Mouse (Mus musculus): ENCODE results near the gene Gm47985.

Gm47985 gene

DNA sequence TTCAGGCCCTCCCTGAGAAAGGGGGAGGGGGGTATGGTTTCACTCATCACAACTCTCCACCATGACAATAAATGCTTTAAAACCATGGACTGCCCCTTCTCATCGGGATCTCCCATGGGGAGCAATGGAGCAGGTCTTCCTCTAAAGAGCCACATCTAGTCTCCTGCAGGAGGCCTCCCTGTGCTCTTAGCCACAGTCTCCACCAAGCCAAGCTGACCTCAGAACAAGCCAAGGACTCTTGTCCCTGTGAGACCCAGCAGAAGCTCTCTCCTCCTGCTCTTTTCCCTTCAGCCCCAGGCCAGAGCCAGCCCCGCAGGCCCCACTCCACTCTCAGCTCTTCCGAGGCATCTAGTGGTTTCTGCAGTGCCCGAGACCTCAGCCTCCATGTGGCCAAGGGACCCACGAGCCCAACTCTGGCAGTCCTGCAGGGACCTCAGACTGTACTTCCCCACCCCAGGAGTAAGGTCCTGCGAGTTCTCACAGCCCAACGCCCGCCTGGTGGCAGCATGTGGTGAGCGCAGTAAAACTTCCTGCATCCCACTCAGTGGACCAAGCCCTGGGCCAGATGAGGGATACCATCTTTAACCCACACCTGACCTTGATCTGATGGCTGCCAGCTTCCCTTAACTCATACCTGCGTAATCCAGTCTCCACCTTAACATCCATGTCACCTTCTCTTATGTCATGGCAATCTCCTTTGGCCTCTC, 40.4 kb downstream of the Gm47985 start:
- no peak for DNase-seq

DNA sequence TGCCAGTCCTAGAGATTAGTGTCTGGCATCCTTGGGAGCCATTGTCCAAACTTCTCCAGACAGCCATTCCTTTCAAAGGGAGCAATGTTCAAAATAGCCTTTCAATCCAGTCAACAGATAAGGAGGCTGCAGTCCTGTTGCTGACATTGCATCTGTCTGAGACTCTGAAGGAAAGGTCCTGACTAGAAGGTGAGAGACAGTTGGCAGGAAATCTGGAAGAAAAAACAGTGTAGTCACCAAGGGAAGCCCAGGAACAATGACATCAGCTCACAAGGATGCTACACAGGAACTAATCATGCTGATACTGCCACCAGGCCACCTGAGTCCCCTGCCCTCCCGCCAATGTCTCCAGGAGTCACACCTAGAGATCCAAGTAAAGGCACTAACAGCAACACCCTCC, 41.0 kb downstream of the Gm47985 start:
- DNase-seq, result no peak

DNA sequence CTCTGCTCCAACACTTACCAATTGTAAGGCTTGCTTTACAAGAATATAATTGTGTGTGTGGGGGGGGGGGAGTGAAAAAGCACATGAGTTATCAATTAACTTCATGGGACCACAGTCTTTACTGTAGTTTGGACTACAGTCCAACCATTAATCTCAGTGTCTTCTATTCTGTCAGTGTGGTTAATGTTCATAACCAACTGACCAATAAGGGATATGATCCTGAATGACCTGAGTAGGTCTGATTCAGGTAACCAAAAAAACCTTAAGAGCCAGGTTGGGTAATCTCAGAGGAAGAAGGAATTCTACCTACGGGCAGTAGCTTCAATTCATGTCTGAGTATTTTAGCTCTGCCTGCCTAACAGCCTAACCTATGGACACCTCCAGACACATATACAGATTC, 42.2 kb downstream of the Gm47985 start:
- DNase-seq, result no peak

DNA sequence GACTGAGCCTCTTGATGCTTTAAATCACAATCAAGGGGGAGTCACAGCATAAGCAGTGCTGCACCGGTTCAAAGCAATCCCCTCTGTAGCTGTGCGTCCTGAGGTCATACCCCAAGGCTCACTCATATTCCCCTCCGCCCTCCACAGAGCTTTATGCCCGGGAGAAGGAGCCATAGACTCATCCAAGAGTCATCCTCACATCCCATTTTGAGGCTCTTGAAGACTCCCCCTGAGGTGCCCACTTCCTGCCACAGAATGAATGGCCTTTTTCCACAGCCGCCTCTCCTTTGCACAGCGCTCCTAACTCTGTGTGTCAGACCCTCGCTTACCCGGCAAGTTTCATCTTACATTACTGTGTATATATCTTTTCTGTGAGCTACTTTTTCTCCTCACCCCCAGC, 45.2 kb downstream of the Gm47985 start:
- DNase-seq, result no peak

DNA sequence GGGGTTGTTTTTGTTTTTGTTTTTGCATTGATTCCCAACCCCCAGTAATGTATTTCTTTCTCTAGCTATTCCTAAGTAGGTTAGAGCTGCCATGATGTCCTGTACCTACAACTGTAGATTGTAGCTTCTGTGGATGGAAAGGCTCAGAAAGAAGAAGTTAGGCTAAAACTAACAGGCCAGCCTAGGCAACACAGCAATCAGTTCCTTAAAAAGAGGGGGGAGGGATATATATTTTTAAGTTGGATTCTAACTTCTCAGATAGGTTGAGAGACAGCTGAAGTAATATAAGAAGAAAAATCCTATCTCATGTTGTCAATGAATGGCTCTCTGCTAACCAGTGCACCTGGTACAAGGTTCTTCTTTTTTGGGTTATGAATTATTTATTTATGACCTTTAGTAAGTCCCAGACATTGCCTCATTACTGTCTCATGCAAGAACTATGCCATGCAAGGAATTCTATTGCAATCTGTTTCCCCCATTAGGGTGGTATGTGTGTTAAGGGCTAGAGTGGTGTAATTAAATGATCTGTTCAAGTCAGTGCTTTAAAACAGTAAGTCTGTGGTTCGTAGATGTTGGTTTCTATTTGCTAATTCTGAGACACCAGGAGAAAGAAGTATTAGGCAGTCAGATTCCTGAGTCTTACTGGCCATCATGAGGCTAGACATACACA, 46.1 kb downstream of the Gm47985 start:
- no peak for DNase-seq

DNA sequence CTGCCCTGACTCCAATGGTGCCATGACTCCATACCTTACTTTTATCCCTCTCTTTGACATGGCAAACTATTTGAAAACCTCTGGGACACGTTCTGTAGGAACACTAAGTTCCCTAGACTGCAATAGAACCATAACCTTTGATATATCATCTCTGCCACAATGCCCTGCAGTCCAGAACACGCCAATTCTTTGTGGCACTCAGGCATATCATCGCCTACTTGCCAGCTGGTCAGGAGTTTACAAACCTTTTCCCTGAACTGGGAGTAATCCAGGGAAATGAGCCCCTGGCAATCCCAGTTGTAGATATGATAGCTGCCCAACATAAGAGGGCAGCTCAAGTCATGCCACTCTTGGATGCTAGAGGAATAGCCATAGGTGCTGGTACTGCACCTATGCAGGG, 50.0 kb downstream of the Gm47985 start:
- no peak for DNase-seq

DNA sequence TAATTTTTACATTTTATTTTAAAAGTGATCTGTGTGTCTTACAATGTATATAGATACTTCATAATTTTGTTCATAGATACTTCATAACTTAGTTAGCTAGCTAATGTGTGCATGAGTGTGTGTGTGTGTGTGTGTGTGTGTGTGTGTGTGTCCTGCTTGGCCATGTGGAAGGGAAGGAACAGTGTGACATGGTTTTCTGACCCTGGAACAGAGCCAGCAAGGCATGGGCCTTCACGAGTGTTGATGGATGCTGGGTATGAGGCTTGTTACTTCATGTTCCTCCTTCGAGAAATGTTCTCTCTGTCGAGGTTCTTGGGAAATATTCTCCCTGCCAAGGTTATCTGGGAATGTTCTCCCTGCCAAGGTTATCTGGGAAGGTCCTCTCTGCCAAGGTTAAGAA, 51.4 kb downstream of the Gm47985 start:
- DNase-seq, result no peak
